Mouse (Mus musculus) liver, adult 2 months (tissue): Measurements from ENCODE around the gene Tulp3. TPM values are rescaled to one million over a fixed set of nuclear protein-coding genes. Genes with fewer than 3 reads are reported as not detected.

ENCODE experiments used
- DNase-seq: peaks from one replicate; pipeline ENCODE4 v3.0.0-alpha.2; 2011; ENCODE audit warnings: low read depth, low spot score; ENCODE audit errors: extremely low read depth
- H3K27ac ChIP-seq: fragments of 200-500 bp; replicated peaks from 2 replicates; pipeline ENCODE4 v1.5.1; 2012; ENCODE audit warnings: low read depth, mild to moderate bottlenecking, control low read depth, inconsistent platforms, low read length; ENCODE audit not compliant: insufficient read depth
- H3K27me3 ChIP-seq: fragments of 200-500 bp; 2 replicates; pipeline ENCODE4 v1.6.1; 2012; ENCODE audit warnings: mild to moderate bottlenecking, moderate library complexity, low read length, inconsistent platforms; ENCODE audit not compliant: control insufficient read depth, insufficient read depth
- H3K36me3 ChIP-seq: fragments of 200-500 bp; 2 replicates; pipeline ENCODE4 v1.6.1; 2012; ENCODE audit warnings: low read length, inconsistent platforms; ENCODE audit not compliant: control insufficient read depth, insufficient read depth
- H3K4me1 ChIP-seq: fragments of 200-500 bp; 2 replicates; pipeline ENCODE4 v1.6.1; 2011; ENCODE audit warnings: low read length; ENCODE audit not compliant: control insufficient read depth, insufficient read depth
- H3K4me3 ChIP-seq: fragments of 200-500 bp; 2 replicates; pipeline ENCODE4 v1.5.1; 2011; ENCODE audit warnings: low read depth, mild to moderate bottlenecking, control low read depth, low read length, moderate library complexity; ENCODE audit not compliant: insufficient read depth
- H3K79me2 ChIP-seq: fragments of 200-500 bp; 2 replicates; pipeline ENCODE4 v1.6.1; 2012; ENCODE audit warnings: inconsistent platforms, mild to moderate bottlenecking, low read length, moderate library complexity; ENCODE audit not compliant: control insufficient read depth, insufficient read depth
- H3K9ac ChIP-seq: fragments of 200-500 bp; 2 replicates; pipeline ENCODE4 v1.6.1; 2012; ENCODE audit warnings: low read depth, mild to moderate bottlenecking, control low read depth, inconsistent platforms, low read length
- CTCF ChIP-seq: fragments of 200-500 bp; IDR thresholded peaks from 2 replicates; pipeline ENCODE4 v1.5.1; 2011; ENCODE audit warnings: low read depth, low read length, control low read depth
- POLR2A ChIP-seq: fragments of 200-500 bp; IDR thresholded peaks from 2 replicates; pipeline ENCODE4 v1.6.1; 2011; ENCODE audit warnings: low read length, control low read depth; ENCODE audit not compliant: insufficient read depth; ENCODE audit errors: extremely low read depth
- WGBS: fragments of 180-500 bp; shearing (Covaris S2); methylation state at CpG from one replicate; pipeline ENCODE4 v1.1.7; 2018; 5-methylcytosine and 5-hydroxymethylcytosine counted together
- polyA plus RNA-seq: library from polyadenylated mRNA; depleted of rRNA; stranded (reverse); fragments of >200 nt; gene quantifications from 2 replicates; pipeline ENCODE4 v1.2.3, GENCODE M21; 2012; rRNA removed
- total RNA-seq: library from RNA; depleted of rRNA; stranded (reverse); fragments of >200 nt; gene quantifications from 2 replicates; pipeline ENCODE4 v1.2.3, GENCODE M21; 2014; rRNA removed

The Tulp3 gene
- total and polyA plus RNA-seq, 2 experiments = 0.74 to 0.92 TPM

DNA sequence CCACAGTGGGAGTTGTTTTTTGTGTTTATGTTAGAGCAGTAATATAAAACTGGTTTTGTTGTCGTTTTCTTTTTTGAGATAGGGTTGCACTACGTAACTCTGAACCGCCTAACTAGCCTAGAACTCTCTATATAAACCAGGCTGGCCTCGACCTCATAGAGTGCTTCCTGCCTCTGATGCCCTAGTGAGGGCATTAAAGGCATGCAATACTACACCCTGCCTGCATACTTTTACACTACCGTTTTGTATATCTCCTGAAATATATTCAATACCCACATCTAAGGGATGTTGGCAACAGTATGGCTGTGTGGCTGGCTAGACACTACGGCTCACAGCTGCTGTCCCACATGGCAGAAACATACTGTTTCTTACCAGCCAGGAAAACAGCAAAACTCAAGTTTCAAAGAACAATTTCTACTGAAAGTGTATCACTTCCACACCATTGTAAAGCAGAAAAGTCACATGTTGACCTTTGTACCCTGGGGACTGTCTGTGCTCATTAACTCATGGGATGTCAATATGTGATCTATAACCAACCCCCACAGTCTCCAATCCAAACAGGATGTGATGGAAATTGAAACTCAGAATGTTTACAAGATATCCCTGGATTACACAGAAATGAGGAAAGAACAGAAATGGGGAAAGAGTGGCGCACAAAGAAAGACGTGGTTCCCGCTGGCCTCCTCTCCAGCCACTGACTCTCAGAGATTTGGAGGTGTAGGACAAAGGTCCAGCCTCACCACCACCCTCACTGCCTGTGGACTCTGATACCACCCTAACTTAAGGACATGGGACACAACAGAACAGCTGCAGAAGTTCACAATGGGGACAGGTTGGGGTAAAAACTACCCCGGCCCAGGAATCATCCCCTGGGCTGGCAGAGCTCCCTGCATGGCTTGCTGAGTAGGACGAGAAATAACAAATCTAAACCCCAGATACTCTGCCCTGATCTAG lies 78.2 kb downstream of the Tulp3 start:
- H3K79me2 ChIP-seq = no peaks in the 10 kb centered on the region
- H3K36me3 ChIP-seq = no peaks in the 10 kb centered on the region
- WGBS = 48% methylated on average over 11 of the region's 11 CpGs
- TF ChIP-seq POLR2A = no peak
- no peak for TF ChIP-seq CTCF
- peaks cover 9% of the 10 kb centered on the region for H3K4me1 ChIP-seq
- H3K9ac ChIP-seq = no peak overlapping the region
- H3K27ac ChIP-seq = peak overlapping the region; percentile 51
- H3K4me3 ChIP-seq = no peak overlapping the region
- DNase-seq = peak; percentile 82
- no peaks in the 10 kb centered on the region for H3K27me3 ChIP-seq

DNA sequence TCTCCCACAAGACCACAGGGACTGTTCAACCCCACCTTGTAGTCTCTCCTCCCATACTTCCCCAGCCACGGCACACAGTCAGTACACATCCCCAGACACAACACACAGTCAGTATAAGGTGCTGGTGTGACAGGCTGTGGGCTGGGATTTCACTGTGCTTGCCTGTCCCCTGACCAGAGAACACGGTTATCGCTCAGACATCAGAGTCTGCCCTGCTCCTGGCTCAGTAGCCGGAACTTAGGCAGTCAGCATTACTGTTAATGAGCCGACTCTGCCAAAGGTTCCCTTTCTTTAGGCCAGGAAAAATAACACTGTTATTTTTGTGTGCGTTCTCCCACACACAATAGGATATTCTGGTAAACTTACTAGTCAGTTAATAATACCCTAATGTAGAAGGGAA lies 79.3 kb downstream of the Tulp3 start:
- TF ChIP-seq POLR2A = no peak
- TF ChIP-seq CTCF = no peak
- Histone ChIP-seq H3K4me1 (peaks cover 9% of the 10 kb centered on the region), H3K79me2 (no peaks in the 10 kb centered on the region), H3K27me3 (no peaks in the 10 kb centered on the region), H3K27ac (no peak overlapping the region), H3K4me3 (no peak overlapping the region), H3K36me3 (no peaks in the 10 kb centered on the region), H3K9ac (no peak overlapping the region)
- WGBS = 89% methylated on average over 6 of the region's 6 CpGs
- DNase-seq = no peak

DNA sequence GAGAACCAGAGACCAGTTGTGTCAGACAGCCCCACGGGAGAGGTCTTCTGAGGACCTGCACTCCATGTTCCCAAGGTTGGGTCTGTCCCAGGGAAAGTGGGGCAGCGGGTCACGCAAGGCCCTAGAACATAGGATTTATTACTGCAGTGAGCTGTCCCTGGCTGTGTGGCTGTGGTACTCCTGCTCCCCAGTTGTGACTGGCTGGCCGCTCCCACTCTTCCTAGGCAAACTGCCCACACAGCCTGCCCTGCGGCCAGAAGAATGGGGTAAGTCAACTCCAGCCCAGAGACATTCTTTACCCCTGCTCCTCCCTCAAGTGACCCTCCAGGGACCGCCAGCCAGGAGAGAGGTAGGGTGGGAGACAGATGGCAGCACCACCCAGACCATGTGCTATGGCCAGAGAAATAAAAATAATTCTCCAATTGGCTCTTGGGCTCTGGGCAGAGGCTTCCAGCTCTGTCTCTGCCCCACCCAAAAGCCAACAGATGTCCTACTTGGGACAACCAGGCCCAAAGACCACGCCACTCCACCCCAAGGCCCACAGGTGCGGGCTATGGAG lies 80.1 kb downstream of the Tulp3 start:
- Histone ChIP-seq H3K4me1 (peaks cover 9% of the 10 kb centered on the region), H3K27ac (no peak overlapping the region), H3K4me3 (no peak overlapping the region), H3K36me3 (no peaks in the 10 kb centered on the region), H3K9ac (no peak overlapping the region), H3K79me2 (no peaks in the 10 kb centered on the region), H3K27me3 (no peaks in the 10 kb centered on the region)
- TF ChIP-seq CTCF (no peak), POLR2A (no peak)
- DNase-seq = no peak
- 87% methylated on average over 8 of the region's 8 CpGs for WGBS

DNA sequence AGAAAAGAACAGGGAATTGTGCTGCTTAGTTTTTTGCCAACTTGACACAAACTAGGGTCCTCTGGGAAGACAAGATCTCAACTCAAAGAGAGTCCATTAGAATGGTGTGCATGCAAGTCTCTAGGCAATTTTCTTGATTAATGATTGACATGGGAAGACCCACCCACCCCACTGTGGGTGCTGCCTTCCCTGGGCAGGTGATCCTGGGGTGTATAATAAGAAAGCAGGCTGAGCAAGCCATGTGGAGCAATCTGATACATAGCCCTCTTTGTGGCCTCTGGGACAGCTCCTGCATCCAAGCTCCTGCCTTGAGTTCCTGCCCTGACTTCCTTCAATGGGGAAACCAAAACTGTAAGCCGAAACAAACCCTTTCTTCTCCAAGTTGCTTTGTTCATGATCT lies 82.1 kb downstream of the Tulp3 start:
- Histone ChIP-seq H3K27ac (no peak overlapping the region), H3K36me3 (no peaks in the 10 kb centered on the region), H3K27me3 (no peaks in the 10 kb centered on the region), H3K9ac (no peak overlapping the region), H3K4me3 (no peak overlapping the region), H3K4me1 (peaks cover 9% of the 10 kb centered on the region), H3K79me2 (no peaks in the 10 kb centered on the region)
- DNase-seq = no peak
- WGBS = 94% methylated on average over 1 of the region's 1 CpGs
- no peak for TF ChIP-seq CTCF
- no peak for TF ChIP-seq POLR2A

DNA sequence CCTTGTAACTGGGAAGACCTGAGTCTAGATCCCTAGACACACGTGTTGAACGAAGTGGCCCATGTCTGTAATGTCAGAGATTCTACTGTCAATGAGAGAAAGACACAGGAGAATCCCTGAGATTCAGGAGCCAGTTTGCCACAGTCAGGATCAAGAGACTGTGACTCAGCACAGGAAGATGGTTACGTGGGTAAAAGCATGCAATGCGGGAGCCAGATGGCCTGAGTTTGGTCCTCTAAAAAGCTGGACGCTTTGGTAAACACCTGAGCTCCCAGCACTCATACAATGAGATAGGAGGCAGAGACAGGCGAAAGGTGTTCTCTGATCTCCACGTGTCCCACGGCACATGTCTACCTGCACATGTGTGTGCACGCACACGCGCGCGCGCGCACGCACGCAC lies 82.9 kb downstream of the Tulp3 start:
- no peak for DNase-seq
- 91% methylated on average over 17 of the region's 17 CpGs for WGBS
- H3K27me3 ChIP-seq = no peaks in the 10 kb centered on the region
- no peak overlapping the region for H3K27ac ChIP-seq
- H3K9ac ChIP-seq = no peak overlapping the region
- peaks cover 4% of the 10 kb centered on the region for H3K4me1 ChIP-seq
- no peak for TF ChIP-seq POLR2A
- TF ChIP-seq CTCF = no peak
- H3K4me3 ChIP-seq = no peak overlapping the region
- H3K36me3 ChIP-seq = no peaks in the 10 kb centered on the region
- H3K79me2 ChIP-seq = no peaks in the 10 kb centered on the region

Other genes starting within 250 kb of the Tulp3 start
- gene Tspan9, start 212.3 kb downstream of the Tulp3 start, total RNA-seq = 23.2 and 35.8 TPM in 2 replicates
- gene Tspan9, start 212.3 kb downstream of the Tulp3 start, polyA plus RNA-seq = 39.1 and 40.0 TPM in 2 replicates
- gene Tead4, start 55.0 kb downstream of the Tulp3 start, total RNA-seq = 0.13 and 0.18 TPM in 2 replicates
- 0.06 and 0.39 TPM in 2 replicates for gene Tead4, start 55.0 kb downstream of the Tulp3 start, polyA plus RNA-seq
- 2.9 and 3.0 TPM in 2 replicates for gene Rhno1, start 7.1 kb upstream of the Tulp3 start, total RNA-seq
- gene Rhno1, start 7.1 kb upstream of the Tulp3 start, polyA plus RNA-seq = 3.0 and 4.2 TPM in 2 replicates
- gene Foxm1, start 7.1 kb upstream of the Tulp3 start, total RNA-seq = 0.27 TPM in 1 of 2 replicates, not detected in the other
- 0.40 and 0.94 TPM in 2 replicates for gene Foxm1, start 7.1 kb upstream of the Tulp3 start, polyA plus RNA-seq
- gene Tex52, start 19.6 kb upstream of the Tulp3 start, total RNA-seq = not detected in 2 replicates
- gene Tex52, start 19.6 kb upstream of the Tulp3 start, polyA plus RNA-seq = not detected in 2 replicates
- not detected in 2 replicates for gene Gm44596, start 19.7 kb upstream of the Tulp3 start, total RNA-seq
- not detected in 2 replicates for gene Gm44596, start 19.7 kb upstream of the Tulp3 start, polyA plus RNA-seq
- 0.09 and 0.27 TPM in 2 replicates for gene Nrip2, start 43.4 kb upstream of the Tulp3 start, total RNA-seq
- gene Nrip2, start 43.4 kb upstream of the Tulp3 start, polyA plus RNA-seq = not detected in 2 replicates
- 3.1 and 4.9 TPM in 2 replicates for gene Itfg2, start 69.1 kb upstream of the Tulp3 start, total RNA-seq
- 10.6 and 12.1 TPM in 2 replicates for gene Itfg2, start 69.1 kb upstream of the Tulp3 start, polyA plus RNA-seq
- gene Fkbp4, start 82.8 kb upstream of the Tulp3 start, total RNA-seq = 129 and 150 TPM in 2 replicates
- 99.8 and 146 TPM in 2 replicates for gene Fkbp4, start 82.8 kb upstream of the Tulp3 start, polyA plus RNA-seq
- gene Pzp, start 170.9 kb upstream of the Tulp3 start, total RNA-seq = 1,917 and 2,554 TPM in 2 replicates
- gene Pzp, start 170.9 kb upstream of the Tulp3 start, polyA plus RNA-seq = 1,366 and 1,553 TPM in 2 replicates
- 3.8 and 8.8 TPM in 2 replicates for gene A2ml1, start 225.8 kb upstream of the Tulp3 start, total RNA-seq
- 3.7 and 7.5 TPM in 2 replicates for gene A2ml1, start 225.8 kb upstream of the Tulp3 start, polyA plus RNA-seq